Mouse (Mus musculus): ENCODE results near the gene Cpeb3. TPM values are rescaled to one million over a fixed set of nuclear protein-coding genes. Genes with fewer than 3 reads are reported as not detected.
"Not testable (repeated sequence)": the region's sequence is repeated elsewhere in the genome, so short reads cannot be mapped to it uniquely, and the experiment has no call there.

The Cpeb3 gene
- polyA plus RNA-seq, 1 experiment from 2014 or later = 0.79 TPM

- WGBS = 65% methylated on average over 4 of the region's 4 CpGs
- H3K4me1 ChIP-seq (ENCODE audit: control insufficient read depth, insufficient read depth, low read length) = no peaks in the 10 kb centered on the region
- no peaks in the 10 kb centered on the region for H3K9me3 ChIP-seq (replicated peaks; ENCODE audit: control insufficient read depth, low read length)
- ATAC-seq (ENCODE audit: insufficient read depth, low FRiP score) = no peak
- H3K4me2 ChIP-seq (ENCODE audit: low read depth, low read length) = no peak overlapping the region
- no peaks in the 10 kb centered on the region for H3K27me3 ChIP-seq (ENCODE audit: control insufficient read depth, insufficient read depth, low read length)
- H3K4me3 ChIP-seq (replicated peaks; ENCODE audit: low read length) = no peak overlapping the region
- H3K9ac ChIP-seq (ENCODE audit: low read length) = no peak overlapping the region
- no peak overlapping the region for H3K27ac ChIP-seq (ENCODE audit: low read length)
- H3K36me3 ChIP-seq (ENCODE audit: control insufficient read depth, insufficient read depth, low read length) = no peaks in the 10 kb centered on the region
Observed at GRCm38 (mm10) chr19:37141623-37142022, 66.8 kb downstream of the Cpeb3 start.

- no peaks in the 10 kb centered on the region for H3K4me1 ChIP-seq (ENCODE audit: control insufficient read depth, insufficient read depth, low read length)
Observed at GRCm38 (mm10) chr19:37137133-37137532, 71.3 kb downstream of the Cpeb3 start.

GRCm38 (mm10) chr19:37135459-37135858, 72.9 kb downstream of the Cpeb3 start:
- not testable (repeated sequence) for ATAC-seq (ENCODE audit: insufficient read depth, low FRiP score); H3K4me2 ChIP-seq (ENCODE audit: low read depth, low read length); H3K36me3 ChIP-seq (ENCODE audit: control insufficient read depth, insufficient read depth, low read length); H3K9ac ChIP-seq (ENCODE audit: low read length); H3K9me3 ChIP-seq (replicated peaks; ENCODE audit: control insufficient read depth, low read length); H3K27ac ChIP-seq (ENCODE audit: low read length); H3K4me3 ChIP-seq (replicated peaks; ENCODE audit: low read length); H3K4me1 ChIP-seq (ENCODE audit: control insufficient read depth, insufficient read depth, low read length); H3K27me3 ChIP-seq (ENCODE audit: control insufficient read depth, insufficient read depth, low read length)
- WGBS = 79% methylated on average over 2 of the region's 2 CpGs

More at GRCm38 (mm10) chr19:37137133-37137532, 71.3 kb downstream of the Cpeb3 start:
- Histone ChIP-seq H3K27me3 (ENCODE audit: control insufficient read depth, insufficient read depth, low read length) (no peaks in the 10 kb centered on the region), H3K4me2 (ENCODE audit: low read depth, low read length) (no peak overlapping the region), H3K4me3 (replicated peaks; ENCODE audit: low read length) (no peak overlapping the region), H3K36me3 (ENCODE audit: control insufficient read depth, insufficient read depth, low read length) (no peaks in the 10 kb centered on the region), H3K27ac (ENCODE audit: low read length) (no peak overlapping the region), H3K9me3 (replicated peaks; ENCODE audit: control insufficient read depth, low read length) (no peaks in the 10 kb centered on the region), H3K9ac (ENCODE audit: low read length) (no peak overlapping the region)
- no peak for ATAC-seq (ENCODE audit: insufficient read depth, low FRiP score)
- WGBS = 35% methylated on average over 2 of the region's 2 CpGs

GRCm38 (mm10) chr19:37133666-37134065, 74.7 kb downstream of the Cpeb3 start:
- 87% methylated on average over 4 of the region's 4 CpGs for WGBS
- H3K27ac ChIP-seq (ENCODE audit: low read length) = no peak overlapping the region
- H3K27me3 ChIP-seq (ENCODE audit: control insufficient read depth, insufficient read depth, low read length) = no peaks in the 10 kb centered on the region
- H3K4me2 ChIP-seq (ENCODE audit: low read depth, low read length) = no peak overlapping the region
- no peaks in the 10 kb centered on the region for H3K36me3 ChIP-seq (ENCODE audit: control insufficient read depth, insufficient read depth, low read length)
- no peaks in the 10 kb centered on the region for H3K4me1 ChIP-seq (ENCODE audit: control insufficient read depth, insufficient read depth, low read length)
- H3K9me3 ChIP-seq (replicated peaks; ENCODE audit: control insufficient read depth, low read length) = no peaks in the 10 kb centered on the region
- no peak for ATAC-seq (ENCODE audit: insufficient read depth, low FRiP score)
- no peak overlapping the region for H3K4me3 ChIP-seq (replicated peaks; ENCODE audit: low read length)
- no peak overlapping the region for H3K9ac ChIP-seq (ENCODE audit: low read length)

- WGBS = 86% methylated on average over 1 of the region's 1 CpGs
- Histone ChIP-seq H3K36me3 (ENCODE audit: control insufficient read depth, insufficient read depth, low read length) (no peaks in the 10 kb centered on the region), H3K9ac (ENCODE audit: low read length) (no peak overlapping the region), H3K4me3 (replicated peaks; ENCODE audit: low read length) (no peak overlapping the region), H3K4me2 (ENCODE audit: low read depth, low read length) (no peak overlapping the region), H3K27ac (ENCODE audit: low read length) (no peak overlapping the region), H3K9me3 (replicated peaks; ENCODE audit: control insufficient read depth, low read length) (no peaks in the 10 kb centered on the region), H3K27me3 (ENCODE audit: control insufficient read depth, insufficient read depth, low read length) (no peaks in the 10 kb centered on the region), H3K4me1 (ENCODE audit: control insufficient read depth, insufficient read depth, low read length) (no peaks in the 10 kb centered on the region)
- ATAC-seq (ENCODE audit: insufficient read depth, low FRiP score) = no peak
Observed at GRCm38 (mm10) chr19:37131660-37132059, 76.7 kb downstream of the Cpeb3 start.

GRCm38 (mm10) chr19:37128461-37128860, 79.9 kb downstream of the Cpeb3 start:
- H3K9ac ChIP-seq (ENCODE audit: low read length) = no peak overlapping the region
- no peaks in the 10 kb centered on the region for H3K27me3 ChIP-seq (ENCODE audit: control insufficient read depth, insufficient read depth, low read length)
- H3K4me1 ChIP-seq (ENCODE audit: control insufficient read depth, insufficient read depth, low read length) = no peaks in the 10 kb centered on the region
- no peak overlapping the region for H3K27ac ChIP-seq (ENCODE audit: low read length)
- H3K4me3 ChIP-seq (replicated peaks; ENCODE audit: low read length) = no peak overlapping the region
- H3K4me2 ChIP-seq (ENCODE audit: low read depth, low read length) = no peak overlapping the region
- ATAC-seq (ENCODE audit: insufficient read depth, low FRiP score) = no peak
- WGBS = 91% methylated on average over 4 of the region's 4 CpGs
- H3K36me3 ChIP-seq (ENCODE audit: control insufficient read depth, insufficient read depth, low read length) = no peaks in the 10 kb centered on the region
- no peaks in the 10 kb centered on the region for H3K9me3 ChIP-seq (replicated peaks; ENCODE audit: control insufficient read depth, low read length)

GRCm38 (mm10) chr19:37127018-37127567, 81.3 kb downstream of the Cpeb3 start:
- no peak for ATAC-seq (ENCODE audit: insufficient read depth, low FRiP score)
- WGBS = 67% methylated on average over 5 of the region's 5 CpGs
- H3K9ac ChIP-seq (ENCODE audit: low read length) = no peak overlapping the region

GRCm38 (mm10) chr19:37124961-37125360, 83.4 kb downstream of the Cpeb3 start:
- Histone ChIP-seq H3K4me1 (ENCODE audit: control insufficient read depth, insufficient read depth, low read length) (no peaks in the 10 kb centered on the region), H3K36me3 (ENCODE audit: control insufficient read depth, insufficient read depth, low read length) (no peaks in the 10 kb centered on the region), H3K4me2 (ENCODE audit: low read depth, low read length) (no peak overlapping the region), H3K9me3 (replicated peaks; ENCODE audit: control insufficient read depth, low read length) (no peaks in the 10 kb centered on the region), H3K9ac (ENCODE audit: low read length) (no peak overlapping the region), H3K27ac (ENCODE audit: low read length) (no peak overlapping the region), H3K27me3 (ENCODE audit: control insufficient read depth, insufficient read depth, low read length) (no peaks in the 10 kb centered on the region), H3K4me3 (replicated peaks; ENCODE audit: low read length) (no peak overlapping the region)
- no peak for ATAC-seq (ENCODE audit: insufficient read depth, low FRiP score)

More at GRCm38 (mm10) chr19:37127018-37127567, 81.3 kb downstream of the Cpeb3 start:
- Histone ChIP-seq H3K36me3 (ENCODE audit: control insufficient read depth, insufficient read depth, low read length) (no peaks in the 10 kb centered on the region), H3K9me3 (replicated peaks; ENCODE audit: control insufficient read depth, low read length) (no peaks in the 10 kb centered on the region), H3K27ac (ENCODE audit: low read length) (no peak overlapping the region), H3K4me1 (ENCODE audit: control insufficient read depth, insufficient read depth, low read length) (no peaks in the 10 kb centered on the region), H3K4me3 (replicated peaks; ENCODE audit: low read length) (no peak overlapping the region), H3K4me2 (ENCODE audit: low read depth, low read length) (no peak overlapping the region), H3K27me3 (ENCODE audit: control insufficient read depth, insufficient read depth, low read length) (no peaks in the 10 kb centered on the region)

GRCm38 (mm10) chr19:37119281-37119680, 89.1 kb downstream of the Cpeb3 start:
- Histone ChIP-seq H3K27me3 (ENCODE audit: control insufficient read depth, insufficient read depth, low read length) (no peaks in the 10 kb centered on the region), H3K4me2 (ENCODE audit: low read depth, low read length) (no peak overlapping the region), H3K36me3 (ENCODE audit: control insufficient read depth, insufficient read depth, low read length) (no peaks in the 10 kb centered on the region), H3K9me3 (replicated peaks; ENCODE audit: control insufficient read depth, low read length) (no peaks in the 10 kb centered on the region), H3K4me1 (ENCODE audit: control insufficient read depth, insufficient read depth, low read length) (no peaks in the 10 kb centered on the region), H3K9ac (ENCODE audit: low read length) (no peak overlapping the region), H3K4me3 (replicated peaks; ENCODE audit: low read length) (no peak overlapping the region), H3K27ac (ENCODE audit: low read length) (no peak overlapping the region)
- no peak for ATAC-seq (ENCODE audit: insufficient read depth, low FRiP score)
- WGBS = 45% methylated on average over 2 of the region's 2 CpGs

- no peak for ATAC-seq (ENCODE audit: insufficient read depth, low FRiP score)
- no peak overlapping the region for H3K4me2 ChIP-seq (ENCODE audit: low read depth, low read length)
- H3K9me3 ChIP-seq (replicated peaks; ENCODE audit: control insufficient read depth, low read length) = no peaks in the 10 kb centered on the region
- H3K4me3 ChIP-seq (replicated peaks; ENCODE audit: low read length) = no peak overlapping the region
- 78% methylated on average over 1 of the region's 1 CpGs for WGBS
- no peak overlapping the region for H3K9ac ChIP-seq (ENCODE audit: low read length)
- H3K4me1 ChIP-seq (ENCODE audit: control insufficient read depth, insufficient read depth, low read length) = no peaks in the 10 kb centered on the region
- H3K27ac ChIP-seq (ENCODE audit: low read length) = no peak overlapping the region
- no peaks in the 10 kb centered on the region for H3K36me3 ChIP-seq (ENCODE audit: control insufficient read depth, insufficient read depth, low read length)
- no peaks in the 10 kb centered on the region for H3K27me3 ChIP-seq (ENCODE audit: control insufficient read depth, insufficient read depth, low read length)
Observed at GRCm38 (mm10) chr19:37115824-37116223, 92.6 kb downstream of the Cpeb3 start.
